Mouse (Mus musculus): Measurements from ENCODE around the gene Tmem230.

DNA sequence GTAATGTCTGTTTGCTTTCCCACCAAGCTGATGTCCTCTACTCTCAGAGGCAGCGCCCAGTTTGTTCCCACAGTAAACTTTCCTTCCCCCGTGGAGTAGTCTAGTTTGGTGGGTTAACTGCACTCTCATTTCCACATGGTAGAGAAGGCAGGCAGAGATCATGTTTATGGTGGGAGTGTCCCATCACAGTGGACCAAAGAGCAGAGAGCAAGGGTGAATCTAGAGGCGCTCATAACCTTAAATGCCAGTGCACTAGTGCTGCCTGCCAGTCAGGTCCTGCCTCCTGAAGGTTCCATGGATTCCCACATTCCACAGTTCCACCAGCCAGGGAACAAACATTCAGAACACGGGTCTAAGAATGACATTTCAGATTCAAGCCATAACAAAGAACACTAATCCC, 42.1 kb downstream of the Tmem230 start:
- no peak for TF ChIP-seq HCFC1 (IDR thresholded peaks at IDR 0.05; ENCODE audit: low read depth, low read length)
- TF ChIP-seq CTCF (conservative IDR thresholded peaks at IDR 0.05 in 1 of 2, IDR thresholded peaks at IDR 0.05 in 1 of 2; ENCODE audit: low read depth in 2 of 2, low read length in 2 of 2): no peak
- no peak for TF ChIP-seq MYC (IDR thresholded peaks at IDR 0.05; ENCODE audit: low read depth, low read length)
- TF ChIP-seq ZC3H11A (IDR thresholded peaks at IDR 0.05; ENCODE audit: low read depth, low read length): no peak
- no peak for TF ChIP-seq MAX (IDR thresholded peaks at IDR 0.05; ENCODE audit: low read length)
- no peak for TF ChIP-seq BHLHE40 (IDR thresholded peaks at IDR 0.05; ENCODE audit: low read depth, low read length)
- TF ChIP-seq POLR2A (IDR thresholded peaks at IDR 0.05; ENCODE audit: low read depth, low read length): no peak
- TF ChIP-seq USF2 (conservative IDR thresholded peaks at IDR 0.05; ENCODE audit: low read depth, low read length): no peak
- no peak for TF ChIP-seq SIN3A (IDR thresholded peaks at IDR 0.05; ENCODE audit: low read length)
- TF ChIP-seq USF1 (IDR thresholded peaks at IDR 0.05; ENCODE audit: low read depth, low read length): no peak
- no peak for TF ChIP-seq MAZ (IDR thresholded peaks at IDR 0.05; ENCODE audit: low read depth, low read length)
- no peak for TF ChIP-seq EP300 (IDR thresholded peaks at IDR 0.05; ENCODE audit: low read length)
- TF ChIP-seq NRF1 (IDR thresholded peaks at IDR 0.05; ENCODE audit: low read depth, low read length): no peak
- TF ChIP-seq GABPA (IDR thresholded peaks at IDR 0.05; ENCODE audit: insufficient replicate concordance, low read depth, low read length): no peak

Data from CH12.LX (cell line).